Mouse (Mus musculus): ENCODE measurements around the gene Hist1h1a.
A peak's percentile ranks its signal among the peaks of the same experiment; 100 is the strongest.
"Not testable (repeated sequence)": the region's sequence is repeated elsewhere in the genome, so short reads cannot be mapped to it uniquely, and the experiment has no call there.

GRCm38 (mm10) chr13:23761871-23762821, 1.3 kb upstream of the Hist1h1a start, which contains the start of gene Hist1h3a:
- TF ChIP-seq CTCF (IDR thresholded peaks at IDR 0.05; ENCODE audit: low read depth, low read length); GATA1 (IDR thresholded peaks at IDR 0.05; ENCODE audit: borderline replicate concordance, low read length); GATA2 (IDR thresholded peaks at IDR 0.05; ENCODE audit: borderline replicate concordance, low read depth, low read length): not testable (repeated sequence)
- TF ChIP-seq POLR2AphosphoS5 (IDR thresholded peaks at IDR 0.05; ENCODE audit: insufficient replicate concordance, low read depth, low read length) (peak; percentile 95), TAL1 (conservative IDR thresholded peaks at IDR 0.05; ENCODE audit: low read depth, low read length) (0 out of 2 replicates have a peak, but pooled peaks have one; percentile 13)
